Mouse (Mus musculus): ENCODE measurements around the gene Lzic.

GRCm38 (mm10) chr4:149461579-149462304 is 23.3 kb upstream of the Lzic start:
- no peak for TF ChIP-seq POLR2A (IDR thresholded peaks at IDR 0.05; ENCODE audit: extremely low read depth, insufficient read depth, low read length)
- TF ChIP-seq CTCF (IDR thresholded peaks at IDR 0.05; ENCODE audit: low read depth, low read length) = no peak

Measured in liver, adult 2 months (tissue).